Mouse (Mus musculus): ENCODE data around the gene Ubtd2.
"Not testable (repeated sequence)": the region's sequence is repeated elsewhere in the genome, so short reads cannot be mapped to it uniquely, and the experiment has no call there.

The Ubtd2 gene

GRCm38 (mm10) chr11:32471925-32472324 lies 16.8 kb downstream of the Ubtd2 start:
- DNase-seq, result no peak

DNA sequence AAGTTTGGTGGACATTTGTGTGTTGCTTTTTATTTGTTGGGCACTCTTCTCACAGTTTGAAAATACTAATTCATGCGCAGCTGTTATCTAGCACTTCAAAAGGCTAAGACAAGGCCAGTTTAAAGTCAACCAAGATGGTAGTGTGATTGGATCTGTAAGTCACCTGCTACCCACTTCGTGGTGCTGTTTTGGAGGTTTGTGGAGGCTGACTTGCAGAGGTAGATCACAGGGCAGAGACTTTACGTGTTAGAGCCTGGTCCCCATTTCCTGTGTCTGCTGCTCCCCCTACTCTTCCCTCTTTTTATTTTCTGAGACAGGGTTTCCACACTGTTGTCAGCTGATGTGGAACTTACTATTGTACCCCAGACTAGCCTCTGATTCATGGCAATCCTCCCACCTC lies 19.6 kb downstream of the Ubtd2 start:
- DNase-seq, result no peak

DNA sequence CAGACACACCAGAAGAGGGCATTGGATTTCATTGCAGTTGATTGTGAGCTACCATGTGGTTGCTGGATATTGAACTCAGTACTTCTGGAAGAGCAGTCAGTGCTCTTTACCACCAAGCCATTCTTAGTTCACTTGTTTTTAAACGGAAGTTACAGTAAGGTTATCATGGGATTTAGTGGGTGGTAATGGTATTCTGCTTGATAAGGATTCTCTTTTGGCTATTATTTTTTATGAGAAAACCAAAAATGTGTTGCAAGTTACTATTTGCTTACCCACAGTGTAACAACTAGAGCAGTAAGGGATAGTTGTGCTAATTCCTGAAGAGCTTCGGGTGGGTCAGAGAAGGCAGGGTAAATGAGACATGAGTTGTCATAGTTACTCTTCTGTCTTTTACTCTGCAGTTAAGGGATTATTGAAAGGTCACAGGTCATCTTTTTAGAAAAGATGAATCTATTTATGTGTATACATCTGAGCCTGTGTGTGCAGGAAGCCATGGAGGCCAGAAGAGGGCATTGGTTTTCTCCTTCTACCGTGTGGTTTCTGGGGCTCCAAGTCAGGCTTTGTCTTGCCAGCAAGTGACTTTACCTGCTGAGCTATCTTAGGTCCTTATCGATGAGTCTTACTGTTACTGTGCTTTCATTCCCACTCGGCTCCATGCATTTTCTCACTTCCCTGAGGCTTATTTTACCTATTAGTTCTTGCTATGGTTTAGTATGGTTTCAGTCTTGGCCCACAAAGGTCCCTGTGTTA lies 20.5 kb downstream of the Ubtd2 start:
- no peak for DNase-seq

GRCm38 (mm10) chr11:32481525-32481924 lies 26.4 kb downstream of the Ubtd2 start:
- no peak for DNase-seq

- DNase-seq, result no peak
Measured at GRCm38 (mm10) chr11:32485290-32485689, 30.1 kb downstream of the Ubtd2 start.

- DNase-seq, result no peak
Measured at GRCm38 (mm10) chr11:32486621-32487020, 31.5 kb downstream of the Ubtd2 start.

DNA sequence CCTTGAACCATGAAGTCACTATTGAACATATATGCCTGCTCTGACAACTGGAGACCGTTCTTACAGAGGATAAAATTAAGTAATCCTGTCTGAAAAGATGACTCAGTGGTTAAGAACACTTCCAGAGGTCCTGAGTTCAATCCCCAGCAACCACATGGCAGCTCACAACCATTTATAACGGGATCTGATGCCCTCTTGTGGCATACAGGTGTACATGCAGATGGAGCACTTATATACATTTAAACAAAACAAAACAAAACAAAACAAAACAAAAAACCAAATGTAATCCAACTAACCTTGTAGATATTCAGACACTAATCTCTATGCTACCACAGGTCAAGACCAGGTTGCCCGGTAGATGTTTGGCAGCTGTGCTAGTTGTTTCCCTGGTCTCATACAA lies 32.3 kb downstream of the Ubtd2 start:
- DNase-seq, result no peak

GRCm38 (mm10) chr11:32488344-32488743 lies 33.2 kb downstream of the Ubtd2 start:
- no peak for DNase-seq

- no peak for DNase-seq
Measured at GRCm38 (mm10) chr11:32488808-32489670, 33.9 kb downstream of the Ubtd2 start.

- no peak for DNase-seq
Measured at GRCm38 (mm10) chr11:32491079-32491478, 35.9 kb downstream of the Ubtd2 start.

DNA sequence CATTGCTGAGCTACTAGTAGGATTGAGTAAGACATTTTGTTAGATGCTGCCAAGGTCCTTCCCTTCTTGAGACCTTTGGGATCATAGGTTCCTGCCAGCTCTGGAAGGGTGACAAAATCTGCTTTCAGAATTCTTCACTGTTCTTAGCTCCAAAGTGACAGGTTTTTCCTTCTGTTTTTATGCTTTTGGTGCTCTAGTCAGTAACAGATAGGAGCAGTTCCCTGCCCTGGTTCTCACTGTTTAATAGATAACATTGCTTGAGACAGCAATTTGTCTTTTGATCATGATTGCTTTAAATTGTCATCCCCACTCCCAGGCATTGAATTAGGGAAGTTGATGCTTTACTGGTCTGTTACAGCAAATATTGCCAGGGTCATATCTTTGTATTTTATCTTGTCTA lies 38.1 kb downstream of the Ubtd2 start:
- no peak for DNase-seq

DNA sequence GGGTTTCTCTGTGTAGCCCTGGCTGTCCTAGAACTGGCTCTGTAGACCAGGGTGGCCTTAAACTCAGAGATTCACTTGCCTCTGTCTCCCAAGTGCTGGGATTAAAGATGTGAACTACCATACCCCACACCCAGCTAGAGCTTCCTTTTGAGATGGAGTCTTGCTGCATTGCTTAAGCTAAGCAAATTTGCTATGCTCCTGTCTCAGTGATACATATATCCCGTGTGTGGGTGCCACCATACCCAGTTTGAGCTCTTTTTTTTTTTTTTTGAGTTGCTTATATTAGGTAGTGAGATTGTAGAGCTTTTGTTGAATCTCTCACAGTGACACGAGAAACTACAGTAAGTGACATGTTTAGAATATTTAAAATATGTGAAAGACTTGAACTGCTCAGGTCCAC lies 40.1 kb downstream of the Ubtd2 start:
- no peak for DNase-seq

DNA sequence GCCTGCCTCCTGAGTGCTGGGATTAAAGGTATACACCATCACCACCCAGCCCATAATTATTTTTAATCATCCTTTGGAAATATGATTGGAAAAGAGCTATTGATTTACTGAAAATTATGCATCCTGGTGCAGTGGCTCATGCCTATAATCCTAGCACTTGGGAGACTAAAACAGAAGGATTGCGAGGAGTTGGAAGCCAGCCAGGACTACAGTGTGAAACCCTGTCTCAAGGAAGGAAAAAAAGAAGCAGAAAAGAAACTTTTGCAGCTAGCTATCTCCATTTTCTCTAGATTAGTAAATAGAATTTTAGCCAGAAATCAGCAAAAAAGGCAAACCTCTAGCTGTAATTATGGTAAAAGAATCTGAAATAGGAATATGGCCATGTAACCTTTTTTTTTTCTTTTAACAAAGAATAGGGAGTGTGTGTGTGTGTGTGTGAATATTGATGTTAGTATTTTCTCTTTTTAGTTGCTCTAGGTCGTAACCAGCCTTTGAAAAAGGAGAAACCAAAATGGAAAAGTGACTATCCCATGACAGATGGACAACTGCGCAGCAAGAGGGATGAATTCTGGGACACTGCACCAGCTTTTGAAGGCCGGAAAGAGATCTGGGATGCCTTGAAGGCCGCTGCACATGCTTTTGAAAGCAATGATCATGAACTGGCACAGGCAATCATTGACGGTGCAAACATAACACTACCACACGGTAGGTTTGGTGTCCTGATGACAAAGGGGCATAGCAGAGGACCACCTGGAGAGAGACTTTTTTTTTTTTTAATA lies 43.8 kb downstream of the Ubtd2 start:
- peak in 1 of 2 experiments; percentile 21 for DNase-seq

- no peak for DNase-seq
Measured at GRCm38 (mm10) chr11:32499931-32500330, 44.8 kb downstream of the Ubtd2 start.

GRCm38 (mm10) chr11:32503711-32504110 lies 48.5 kb downstream of the Ubtd2 start:
- DNase-seq, result no peak

- DNase-seq, result no peak
Measured at GRCm38 (mm10) chr11:32505091-32505739, 50.0 kb downstream of the Ubtd2 start.

GRCm38 (mm10) chr11:32510930-32511329 lies 55.8 kb downstream of the Ubtd2 start:
- no peak for DNase-seq

DNA sequence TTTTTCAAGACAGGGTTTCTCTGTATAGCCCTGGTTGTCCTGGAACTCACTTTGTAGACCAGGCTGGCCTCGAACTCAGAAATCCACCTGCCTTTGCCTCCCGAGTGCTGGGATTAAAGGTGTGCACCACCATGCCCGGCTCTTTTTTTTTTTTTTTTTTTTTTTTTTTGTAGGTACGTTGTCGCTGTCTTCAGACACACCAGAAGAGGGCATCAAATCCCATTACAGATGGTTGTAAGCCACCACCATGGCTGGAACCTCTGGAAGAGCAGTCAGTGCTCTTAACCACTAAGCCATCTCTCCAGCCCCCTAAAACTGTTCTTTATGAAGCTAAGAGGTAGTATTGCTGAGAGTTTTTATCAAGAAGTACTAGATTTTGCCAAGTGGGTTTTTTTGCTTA lies 59.7 kb downstream of the Ubtd2 start:
- DNase-seq, result not testable (repeated sequence)

- DNase-seq, result no peak
Measured at GRCm38 (mm10) chr11:32516091-32516490, 60.9 kb downstream of the Ubtd2 start.

GRCm38 (mm10) chr11:32516916-32517712 lies 61.9 kb downstream of the Ubtd2 start:
- no peak for DNase-seq

- DNase-seq, result no peak
Measured at GRCm38 (mm10) chr11:32518770-32519169, 63.6 kb downstream of the Ubtd2 start.

DNA sequence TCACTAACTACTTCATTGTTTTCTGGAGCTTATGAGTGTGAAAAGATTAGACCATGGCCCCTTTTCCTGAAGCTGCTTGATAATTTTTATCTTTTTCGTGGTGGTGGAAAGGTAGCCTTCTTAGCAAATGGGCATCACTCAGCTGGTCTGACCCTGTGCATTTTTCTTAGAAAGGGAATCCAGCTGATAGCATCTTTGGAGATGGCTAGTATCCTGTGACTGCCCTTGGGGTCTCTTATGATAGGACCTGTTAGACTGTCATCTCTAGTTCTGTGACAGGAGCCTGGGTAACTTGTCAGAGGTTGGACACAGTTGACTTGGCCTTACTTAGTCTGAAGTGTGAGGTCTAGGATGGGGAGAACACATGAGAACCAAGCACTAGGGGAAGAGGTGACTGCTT lies 64.2 kb downstream of the Ubtd2 start:
- DNase-seq, result no peak

Measured in lung, postnatal 4 days (tissue).